Mouse (Mus musculus): ENCODE measurements around the gene Popdc2. TPM values are rescaled to one million over a fixed set of nuclear protein-coding genes. Genes with fewer than 3 reads are reported as not detected.

Popdc2 gene
- total and polyA plus RNA-seq, 3 experiments = 17.5 to 45.4 TPM; not detected in 1

GRCm38 (mm10) chr16:38400311-38400960 lies 38.4 kb downstream of the Popdc2 start:
- no peak for TF ChIP-seq UBTF (IDR thresholded peaks at IDR 0.05; ENCODE audit: borderline replicate concordance, insufficient read depth, low read depth, low read length)
- no peak for TF ChIP-seq USF2 (IDR thresholded peaks at IDR 0.05; ENCODE audit: borderline replicate concordance in 1 of 2, insufficient read depth in 1 of 2, low read depth in 1 of 2, low read length in 2 of 2)
- TF ChIP-seq BHLHE40 (IDR thresholded peaks at IDR 0.05; ENCODE audit: borderline replicate concordance, low read depth, low read length) = no peak
- no peak for TF ChIP-seq MYC (IDR thresholded peaks at IDR 0.05; ENCODE audit: low read depth, low read length)
- no peak for TF ChIP-seq ZKSCAN1 (IDR thresholded peaks at IDR 0.05; ENCODE audit: low read depth, low read length)
- no peak for TF ChIP-seq GATA1 (IDR thresholded peaks at IDR 0.05; ENCODE audit: low read depth, low read length)
- no peak for TF ChIP-seq JUND (IDR thresholded peaks at IDR 0.05; ENCODE audit: low read depth, low read length)
- TF ChIP-seq TBP (IDR thresholded peaks at IDR 0.05; ENCODE audit: low read depth, low read length) = no peak
- no peak for TF ChIP-seq KAT2A (conservative IDR thresholded peaks at IDR 0.05; ENCODE audit: low read depth, low read length)
- TF ChIP-seq POLR2A (IDR thresholded peaks at IDR 0.05; ENCODE audit: control insufficient read depth in 1 of 2, insufficient read depth in 1 of 2, low read depth in 1 of 2, low read length in 2 of 2, poor library complexity in 1 of 2) = no peak
- TF ChIP-seq EP300 (IDR thresholded peaks at IDR 0.05; ENCODE audit: low read depth in 1 of 2, low read length in 2 of 2) = no peak
- no peak for TF ChIP-seq MAZ (IDR thresholded peaks at IDR 0.05; ENCODE audit: low read depth, low read length)
- no peak for TF ChIP-seq SIN3A (IDR thresholded peaks at IDR 0.05; ENCODE audit: low read length)
- no peak for TF ChIP-seq RCOR1 (IDR thresholded peaks at IDR 0.05; ENCODE audit: low read depth, low read length)
- TF ChIP-seq MXI1 (IDR thresholded peaks at IDR 0.05; ENCODE audit: low read depth, low read length) = no peak
- TF ChIP-seq USF1 (IDR thresholded peaks at IDR 0.05; ENCODE audit: low read depth, low read length) = no peak
- TF ChIP-seq ZC3H11A (IDR thresholded peaks at IDR 0.05; ENCODE audit: low read depth, low read length) = no peak
- no peak for TF ChIP-seq MAFK (IDR thresholded peaks at IDR 0.05; ENCODE audit: borderline replicate concordance, low read depth, low read length)
- TF ChIP-seq MEF2A (IDR thresholded peaks at IDR 0.05; ENCODE audit: extremely low read depth, insufficient replicate concordance, low read depth, low read length, poor library complexity, severe bottlenecking) = no peak
- Histone ChIP-seq H3K9me3 (replicated peaks; ENCODE audit: insufficient read depth, low read length) (no peaks in the 10 kb centered on the region), H3K4me3 (ENCODE audit: control insufficient read depth in 1 of 2, insufficient read depth in 1 of 2, low read depth in 2 of 2, low read length in 2 of 2) (no peak overlapping the region), H3K79me2 (ENCODE audit: control insufficient read depth, insufficient read depth, low read length, poor library complexity) (no peaks in the 10 kb centered on the region), H3K9ac (ENCODE audit: control insufficient read depth, low read depth, low read length, poor library complexity, severe bottlenecking) (no peak overlapping the region), H3K27ac (ENCODE audit: control insufficient read depth, low read depth, low read length) (no peak overlapping the region), H3K27me3 (ENCODE audit: control insufficient read depth in 1 of 2, insufficient read depth in 2 of 2, low read length in 2 of 2) (no peaks in the 10 kb centered on the region), H3K36me3 (ENCODE audit: control insufficient read depth in 1 of 2, insufficient read depth in 2 of 2, low read length in 2 of 2) (peaks cover 0 to 8% of the 10 kb centered on the region in 2 experiments; a peak in 2 of 4 replicates), H3K4me1 (ENCODE audit: control insufficient read depth in 1 of 2, insufficient read depth in 2 of 2, low read length in 2 of 2) (peaks cover 0 to 13% of the 10 kb centered on the region in 2 experiments; a peak in 3 of 4 replicates)
- DNase-seq (ENCODE audit: low read depth, low spot score) = no peak

GRCm38 (mm10) chr16:38401468-38401867 lies 39.5 kb downstream of the Popdc2 start:
- no peak overlapping the region for H3K27ac ChIP-seq (ENCODE audit: control insufficient read depth, low read depth, low read length)
- TF ChIP-seq E2F4 (IDR thresholded peaks at IDR 0.05; ENCODE audit: borderline replicate concordance, low read depth, low read length) = no peak
- TF ChIP-seq MAX (IDR thresholded peaks at IDR 0.05; ENCODE audit: low read length) = no peak
- no peak for TF ChIP-seq RAD21 (IDR thresholded peaks at IDR 0.05; ENCODE audit: low read depth, low read length)
- TF ChIP-seq POLR2AphosphoS2 (IDR thresholded peaks at IDR 0.05; ENCODE audit: low read length) = no peak
- no peak for TF ChIP-seq SMC3 (IDR thresholded peaks at IDR 0.05; ENCODE audit: low read depth, low read length)
- H3K4me3 ChIP-seq (ENCODE audit: control insufficient read depth in 1 of 2, insufficient read depth in 1 of 2, low read depth in 2 of 2, low read length in 2 of 2) = no peak overlapping the region
- H3K4me1 ChIP-seq (ENCODE audit: control insufficient read depth in 1 of 2, insufficient read depth in 2 of 2, low read length in 2 of 2) = peaks cover 0 to 12% of the 10 kb centered on the region in 2 experiments; a peak in 2 of 4 replicates
- no peaks in the 10 kb centered on the region for H3K79me2 ChIP-seq (ENCODE audit: control insufficient read depth, insufficient read depth, low read length, poor library complexity)
- DNase-seq (ENCODE audit: low read depth, low spot score) = no peak
- no peaks in the 10 kb centered on the region for H3K9me3 ChIP-seq (replicated peaks; ENCODE audit: insufficient read depth, low read length)
- no peak overlapping the region for H3K9ac ChIP-seq (ENCODE audit: control insufficient read depth, low read depth, low read length, poor library complexity, severe bottlenecking)
- no peaks in the 10 kb centered on the region for H3K27me3 ChIP-seq (ENCODE audit: control insufficient read depth in 1 of 2, insufficient read depth in 2 of 2, low read length in 2 of 2)
- H3K36me3 ChIP-seq (ENCODE audit: control insufficient read depth in 1 of 2, insufficient read depth in 2 of 2, low read length in 2 of 2) = peaks cover 0 to 3% of the 10 kb centered on the region in 2 experiments; a peak in 2 of 4 replicates
